Mouse (Mus musculus): Measurements from ENCODE around the gene Hoxd4. TPM values are rescaled to one million over a fixed set of nuclear protein-coding genes. Genes with fewer than 3 reads are reported as not detected.

The Hoxd4 gene
- polyA plus RNA-seq, 2 experiments: 0.63 to 14.7 TPM

- no peak for DNase-seq (ENCODE audit: low spot score)
- Histone ChIP-seq H3K4me2 (replicated peaks; ENCODE audit: low read depth, low read length, severe bottlenecking) (peak overlapping the region; percentile 55), H3K4me3 (replicated peaks; ENCODE audit: low read length) (peak overlapping the region; percentile 34), H3K27me3 (ENCODE audit: control insufficient read depth, insufficient read depth, low read length) (peaks cover 98% of the 10 kb centered on the region), H3K9me3 (ENCODE audit: control insufficient read depth, low read length) (no peaks in the 10 kb centered on the region), H3K36me3 (ENCODE audit: control insufficient read depth, insufficient read depth, low read length) (no peaks in the 10 kb centered on the region), H3K9ac (ENCODE audit: low read depth, low read length, severe bottlenecking) (peak overlapping the region; percentile 28; the same call in 1 of the 2 replicates), H3K4me1 (ENCODE audit: control insufficient read depth, insufficient read depth, low read length) (peaks cover 13% of the 10 kb centered on the region), H3K27ac (replicated peaks; ENCODE audit: low read depth, low read length) (no peak overlapping the region)
- no peak for TF ChIP-seq POLR2A (IDR thresholded peaks at IDR 0.05; ENCODE audit: borderline replicate concordance, extremely low read depth, insufficient read depth, insufficient read length)
- 14% methylated on average over 25 of the region's 25 CpGs for WGBS
- 0 out of 2 replicates have a peak, but pooled peaks have one; percentile 13 for ATAC-seq (ENCODE audit: low FRiP score, low read depth)
These were observed 16.0 kb downstream of the Hoxd4 start for GRCm38 (mm10) chr2:74727640-74728302.

GRCm38 (mm10) chr2:74728303-74728680, 16.6 kb downstream of the Hoxd4 start:
- no peak for TF ChIP-seq POLR2A (IDR thresholded peaks at IDR 0.05; ENCODE audit: borderline replicate concordance, extremely low read depth, insufficient read depth, insufficient read length)
- peaks cover 98% of the 10 kb centered on the region for H3K27me3 ChIP-seq (ENCODE audit: control insufficient read depth, insufficient read depth, low read length)
- DNase-seq (ENCODE audit: low spot score) (no peak), ATAC-seq (ENCODE audit: low FRiP score, low read depth) (no peak; the same call in 1 of the 2 replicates)
- H3K4me1 ChIP-seq (ENCODE audit: control insufficient read depth, insufficient read depth, low read length): peaks cover 14% of the 10 kb centered on the region
- 34% methylated on average over 13 of the region's 13 CpGs for WGBS
- no peaks in the 10 kb centered on the region for H3K36me3 ChIP-seq (ENCODE audit: control insufficient read depth, insufficient read depth, low read length)
- no peak overlapping the region for H3K27ac ChIP-seq (replicated peaks; ENCODE audit: low read depth, low read length)
- H3K4me3 ChIP-seq (replicated peaks; ENCODE audit: low read length): no peak overlapping the region
- no peaks in the 10 kb centered on the region for H3K9me3 ChIP-seq (ENCODE audit: control insufficient read depth, low read length)
- H3K4me2 ChIP-seq (replicated peaks; ENCODE audit: low read depth, low read length, severe bottlenecking): no peak overlapping the region
- H3K9ac ChIP-seq (ENCODE audit: low read depth, low read length, severe bottlenecking): no peak overlapping the region

- no peak for DNase-seq (ENCODE audit: low spot score)
These were observed 18.6 kb downstream of the Hoxd4 start for GRCm38 (mm10) chr2:74730331-74730730.

GRCm38 (mm10) chr2:74731055-74731454, 19.3 kb downstream of the Hoxd4 start:
- H3K36me3 ChIP-seq (ENCODE audit: control insufficient read depth, insufficient read depth, low read length): no peaks in the 10 kb centered on the region
- H3K27ac ChIP-seq (replicated peaks; ENCODE audit: low read depth, low read length): no peak overlapping the region
- ATAC-seq (ENCODE audit: low FRiP score, low read depth): no peak
- DNase-seq (ENCODE audit: low spot score): no peak
- no peaks in the 10 kb centered on the region for H3K9me3 ChIP-seq (ENCODE audit: control insufficient read depth, low read length)
- H3K9ac ChIP-seq (ENCODE audit: low read depth, low read length, severe bottlenecking): no peak overlapping the region
- peaks cover 15% of the 10 kb centered on the region for H3K4me1 ChIP-seq (ENCODE audit: control insufficient read depth, insufficient read depth, low read length)
- no peak overlapping the region for H3K4me3 ChIP-seq (replicated peaks; ENCODE audit: low read length)
- peaks cover 97% of the 10 kb centered on the region for H3K27me3 ChIP-seq (ENCODE audit: control insufficient read depth, insufficient read depth, low read length)
- no peak overlapping the region for H3K4me2 ChIP-seq (replicated peaks; ENCODE audit: low read depth, low read length, severe bottlenecking)
- TF ChIP-seq POLR2A (IDR thresholded peaks at IDR 0.05; ENCODE audit: borderline replicate concordance, extremely low read depth, insufficient read depth, insufficient read length): no peak

More at GRCm38 (mm10) chr2:74730331-74730730, 18.6 kb downstream of the Hoxd4 start:
- H3K4me1 ChIP-seq (ENCODE audit: control insufficient read depth, insufficient read depth, low read length): peaks cover 14% of the 10 kb centered on the region
- ATAC-seq (ENCODE audit: low FRiP score, low read depth): no peak
- no peaks in the 10 kb centered on the region for H3K9me3 ChIP-seq (ENCODE audit: control insufficient read depth, low read length)
- no peaks in the 10 kb centered on the region for H3K36me3 ChIP-seq (ENCODE audit: control insufficient read depth, insufficient read depth, low read length)
- no peak for TF ChIP-seq POLR2A (IDR thresholded peaks at IDR 0.05; ENCODE audit: borderline replicate concordance, extremely low read depth, insufficient read depth, insufficient read length)
- no peak overlapping the region for H3K9ac ChIP-seq (ENCODE audit: low read depth, low read length, severe bottlenecking)
- H3K4me2 ChIP-seq (replicated peaks; ENCODE audit: low read depth, low read length, severe bottlenecking): no peak overlapping the region
- no peak overlapping the region for H3K4me3 ChIP-seq (replicated peaks; ENCODE audit: low read length)
- H3K27ac ChIP-seq (replicated peaks; ENCODE audit: low read depth, low read length): no peak overlapping the region
- 39% methylated on average over 8 of the region's 8 CpGs for WGBS
- peaks cover 98% of the 10 kb centered on the region for H3K27me3 ChIP-seq (ENCODE audit: control insufficient read depth, insufficient read depth, low read length)

GRCm38 (mm10) chr2:74731799-74732512, 20.2 kb downstream of the Hoxd4 start:
- Histone ChIP-seq H3K4me1 (ENCODE audit: control insufficient read depth, insufficient read depth, low read length) (peaks cover 15% of the 10 kb centered on the region), H3K4me3 (replicated peaks; ENCODE audit: low read length) (no peak overlapping the region), H3K27ac (replicated peaks; ENCODE audit: low read depth, low read length) (no peak overlapping the region), H3K27me3 (ENCODE audit: control insufficient read depth, insufficient read depth, low read length) (peaks cover 95% of the 10 kb centered on the region), H3K9ac (ENCODE audit: low read depth, low read length, severe bottlenecking) (no peak overlapping the region), H3K36me3 (ENCODE audit: control insufficient read depth, insufficient read depth, low read length) (no peaks in the 10 kb centered on the region), H3K4me2 (replicated peaks; ENCODE audit: low read depth, low read length, severe bottlenecking) (no peak overlapping the region), H3K9me3 (ENCODE audit: control insufficient read depth, low read length) (no peaks in the 10 kb centered on the region)
- DNase-seq (ENCODE audit: low spot score) (no peak), ATAC-seq (ENCODE audit: low FRiP score, low read depth) (no peak)
- no peak for TF ChIP-seq POLR2A (IDR thresholded peaks at IDR 0.05; ENCODE audit: borderline replicate concordance, extremely low read depth, insufficient read depth, insufficient read length)
- WGBS: 16% methylated on average over 9 of the region's 9 CpGs

Measured in limb, embryonic 14.5 days (tissue).